Mouse (Mus musculus) cerebellum, adult 2 months (tissue): ENCODE measurements at regions not wholly inside any gene's neighbourhood (a gene's known extent, or its start where the extent isn't known, plus 50 kb on each side); places are given as distances from the start of the nearest gene placed in this dataset.

ENCODE experiments used
- DNase-seq, 2 experiments: peaks; one replicate each; pipeline ENCODE4 v3.0.0; 2021
- H3K27ac ChIP-seq: fragments of 200-500 bp; 2 replicates; pipeline ENCODE4 v1.5.1; 2012; ENCODE audit warnings: low read length, control low read depth, inconsistent platforms; ENCODE audit not compliant: insufficient read depth
- H3K27me3 ChIP-seq: fragments of 200-500 bp; 2 replicates; pipeline ENCODE4 v1.6.1; 2012; ENCODE audit warnings: inconsistent platforms, mild to moderate bottlenecking, low read length, moderate library complexity; ENCODE audit not compliant: control insufficient read depth, insufficient read depth
- H3K4me1 ChIP-seq: fragments of 200-500 bp; 2 replicates; pipeline ENCODE4 v1.6.1; 2011; ENCODE audit warnings: low read length; ENCODE audit not compliant: control insufficient read depth, insufficient read depth
- H3K4me3 ChIP-seq: fragments of 200-500 bp; replicated peaks from 2 replicates; pipeline ENCODE3; 2011; ENCODE audit warnings: mild to moderate bottlenecking, low read depth, low read length, control low read depth; ENCODE audit not compliant: insufficient read depth
- CTCF ChIP-seq: fragments of 200-500 bp; IDR thresholded peaks from 2 replicates; pipeline ENCODE4 v1.5.1; 2011; ENCODE audit warnings: low read depth, mild to moderate bottlenecking, control low read depth, low read length, moderate library complexity, borderline replicate concordance; ENCODE audit not compliant: insufficient read depth
- POLR2A ChIP-seq: fragments of 200-500 bp; IDR thresholded peaks from 2 replicates; pipeline ENCODE4 v1.6.1; 2011; ENCODE audit warnings: low read length, control low read depth, borderline replicate concordance; ENCODE audit not compliant: insufficient read depth
- WGBS: fragments of 180-500 bp; shearing (Covaris S2); methylation state at CpG from one replicate; pipeline ENCODE4 v1.1.7; 2018; 5-methylcytosine and 5-hydroxymethylcytosine counted together

DNA sequence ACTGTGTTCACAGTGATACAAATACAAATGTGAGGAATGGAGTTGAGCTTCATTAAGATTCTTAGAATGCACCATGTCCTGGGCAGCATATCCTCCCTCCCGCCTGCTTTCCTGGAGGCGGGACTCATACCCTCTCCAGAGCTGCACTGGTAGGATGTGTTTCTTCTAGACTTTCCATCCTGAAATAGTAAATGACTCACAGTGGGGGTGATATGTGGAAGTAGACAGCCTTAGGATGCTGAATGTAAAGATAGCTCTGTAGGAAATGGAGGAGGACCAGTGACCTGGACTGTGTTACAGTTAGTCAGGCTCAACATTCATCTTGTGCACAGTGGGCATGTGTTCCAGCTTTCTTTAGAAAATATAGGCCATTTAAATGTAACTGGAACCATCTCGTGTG is 696.1 kb upstream of the Kdm8 start:
- WGBS: 76% methylated on average over 3 of the region's 3 CpGs
- Histone ChIP-seq H3K4me1 (no peaks in the 10 kb centered on the region), H3K27ac (no peak overlapping the region), H3K27me3 (no peaks in the 10 kb centered on the region), H3K4me3 (no peak overlapping the region)
- no peak for TF ChIP-seq POLR2A
- TF ChIP-seq CTCF: no peak
- no peak for DNase-seq

DNA sequence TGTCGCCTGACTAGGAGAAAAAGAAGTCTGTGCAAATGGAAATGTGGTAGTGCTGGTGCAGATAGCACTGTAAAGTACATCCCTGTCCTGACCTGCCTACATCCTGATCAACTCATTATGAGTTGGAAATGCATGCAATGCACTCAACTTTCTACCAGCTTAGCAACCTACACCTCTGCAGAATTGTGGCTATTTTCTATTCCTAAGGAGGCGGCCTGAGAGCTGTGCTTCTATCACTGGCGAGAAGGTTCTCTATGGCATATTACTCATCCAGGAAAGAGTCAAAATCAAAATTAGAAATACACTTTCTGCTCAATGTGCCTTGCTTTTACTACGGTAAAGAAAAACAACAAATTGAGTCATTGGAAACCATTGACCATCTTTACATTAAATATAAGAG is 685.4 kb upstream of the Kdm8 start:
- Histone ChIP-seq H3K27ac (no peak overlapping the region), H3K27me3 (no peaks in the 10 kb centered on the region), H3K4me3 (no peak overlapping the region), H3K4me1 (no peaks in the 10 kb centered on the region)
- 96% methylated on average over 4 of the region's 4 CpGs for WGBS
- no peak for TF ChIP-seq CTCF
- TF ChIP-seq POLR2A: no peak
- no peak for DNase-seq

GRCm38 (mm10) chr7:124777822-124778221 is 666.7 kb upstream of the Kdm8 start:
- TF ChIP-seq CTCF: no peak
- no peak for TF ChIP-seq POLR2A
- Histone ChIP-seq H3K27ac (no peak overlapping the region), H3K4me1 (peaks cover 3% of the 10 kb centered on the region; the same call in 1 of the 2 replicates), H3K4me3 (no peak overlapping the region), H3K27me3 (no peaks in the 10 kb centered on the region)
- WGBS: 63% methylated on average over 1 of the region's 1 CpGs
- DNase-seq: no peak

DNA sequence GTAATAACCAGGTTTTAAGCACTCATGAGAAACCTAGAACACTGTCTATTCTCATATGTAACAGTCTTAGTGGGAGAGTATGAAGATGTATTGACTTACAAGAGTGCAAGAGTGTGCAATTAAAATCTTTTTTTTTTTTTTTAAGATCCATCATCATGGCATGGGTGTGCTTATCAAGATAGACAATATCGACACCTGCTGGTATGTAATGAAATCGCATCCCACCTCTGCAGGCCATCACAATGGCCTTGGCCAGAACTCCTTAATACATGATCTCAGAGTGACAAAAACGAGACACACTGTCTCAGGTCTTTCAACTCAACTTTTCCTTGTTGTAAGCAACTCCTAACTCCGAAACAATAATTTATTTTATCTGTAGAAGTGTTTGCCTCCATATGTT is 661.7 kb upstream of the Kdm8 start:
- peak; percentile 60; the same call in 1 of the 2 replicates for TF ChIP-seq CTCF
- no peak for TF ChIP-seq POLR2A
- H3K4me3 ChIP-seq: no peak overlapping the region
- peak; percentile 33 to 53 for DNase-seq
- H3K27me3 ChIP-seq: no peaks in the 10 kb centered on the region
- 56% methylated on average over 4 of the region's 4 CpGs for WGBS
- no peak overlapping the region for H3K27ac ChIP-seq
- H3K4me1 ChIP-seq: peaks cover 10% of the 10 kb centered on the region; the same call in 1 of the 2 replicates

DNA sequence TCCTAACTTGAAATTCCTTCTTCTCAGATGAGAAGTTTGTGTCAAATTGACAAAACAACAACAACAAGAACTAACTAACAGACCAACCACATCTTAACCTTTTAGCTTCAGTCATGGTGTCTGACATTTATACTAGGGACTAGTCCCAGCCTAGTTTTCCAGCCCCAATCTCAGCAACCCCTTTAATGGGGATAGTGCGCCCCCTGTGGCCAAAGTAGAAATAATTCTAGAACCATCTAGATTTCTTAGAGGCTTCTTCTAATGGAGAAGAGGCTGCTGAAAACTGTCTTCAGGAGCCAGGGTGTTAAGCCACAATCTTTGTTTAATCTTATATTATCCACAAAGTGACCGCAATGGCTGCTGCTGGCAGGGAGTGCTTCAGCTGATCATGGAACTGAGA is 659.5 kb upstream of the Kdm8 start:
- no peak for DNase-seq
- Histone ChIP-seq H3K27ac (no peak overlapping the region), H3K4me3 (no peak overlapping the region), H3K27me3 (no peaks in the 10 kb centered on the region), H3K4me1 (peaks cover 12% of the 10 kb centered on the region)
- 93% methylated on average over 2 of the region's 2 CpGs for WGBS
- 0 out of 2 replicates have a peak, but pooled peaks have one; percentile 5 for TF ChIP-seq CTCF
- no peak for TF ChIP-seq POLR2A

- TF ChIP-seq CTCF (no peak), POLR2A (no peak)
Observed at GRCm38 (mm10) chr7:124785896-124786295, 658.6 kb upstream of the Kdm8 start.

DNA sequence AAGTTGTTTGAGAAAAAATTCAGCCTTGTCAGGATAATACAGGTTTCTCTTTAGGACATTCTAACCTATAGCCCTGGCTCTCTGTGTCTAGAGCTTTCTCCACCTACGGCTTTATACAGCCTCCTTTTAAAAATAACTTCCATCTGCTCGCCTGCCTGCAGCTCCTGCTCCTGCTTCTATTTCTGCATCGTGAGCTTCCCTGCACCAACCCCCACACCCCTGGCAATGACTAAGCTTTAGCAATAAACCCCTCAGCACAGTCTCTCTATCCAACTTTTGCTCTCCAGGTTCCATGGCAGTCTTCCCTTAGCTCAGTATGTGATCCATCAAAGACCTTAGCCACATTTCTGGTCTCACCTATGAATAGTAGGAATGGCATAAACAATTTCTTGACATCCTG is 655.7 kb upstream of the Kdm8 start:
- WGBS: 8% methylated on average over 3 of the region's 3 CpGs

More at GRCm38 (mm10) chr7:124785896-124786295, 658.6 kb upstream of the Kdm8 start:
- 93% methylated on average over 8 of the region's 8 CpGs for WGBS
- Histone ChIP-seq H3K4me3 (no peak overlapping the region), H3K4me1 (peaks cover 12% of the 10 kb centered on the region), H3K27ac (no peak overlapping the region), H3K27me3 (no peaks in the 10 kb centered on the region)
- DNase-seq: no peak

GRCm38 (mm10) chr7:124803101-124803500 is 641.4 kb upstream of the Kdm8 start:
- Histone ChIP-seq H3K4me3 (no peak overlapping the region), H3K4me1 (peaks cover 3% of the 10 kb centered on the region; the same call in 1 of the 2 replicates), H3K27ac (no peak overlapping the region), H3K27me3 (no peaks in the 10 kb centered on the region)
- 11% methylated on average over 3 of the region's 3 CpGs for WGBS
- peak in 1 of 2 experiments; percentile 76 for DNase-seq
- TF ChIP-seq CTCF: no peak
- TF ChIP-seq POLR2A: no peak

More for the DNA sequence above, 655.7 kb upstream of the Kdm8 start:
- Histone ChIP-seq H3K4me3 (no peak overlapping the region), H3K4me1 (peaks cover 12% of the 10 kb centered on the region), H3K27ac (no peak overlapping the region), H3K27me3 (no peaks in the 10 kb centered on the region)
- TF ChIP-seq POLR2A (no peak), CTCF (no peak)
- DNase-seq: peak; percentile 72 to 92

- DNase-seq: no peak
- Histone ChIP-seq H3K27me3 (no peaks in the 10 kb centered on the region), H3K4me1 (no peaks in the 10 kb centered on the region), H3K4me3 (no peak overlapping the region), H3K27ac (no peak overlapping the region)
- TF ChIP-seq POLR2A (no peak), CTCF (no peak)
Observed at GRCm38 (mm10) chr7:124834692-124835091, 609.8 kb upstream of the Kdm8 start.
